Mouse (Mus musculus) right cerebral cortex, postnatal 10 days (tissue): ENCODE data around the gene Dirc2.

ENCODE experiments used
- DNase-seq, 2 experiments: peaks; one replicate each; pipeline ENCODE4 v3.0.0; 2021; ENCODE audit warnings: low spot score in 2 of 2

Gene Dirc2

DNA sequence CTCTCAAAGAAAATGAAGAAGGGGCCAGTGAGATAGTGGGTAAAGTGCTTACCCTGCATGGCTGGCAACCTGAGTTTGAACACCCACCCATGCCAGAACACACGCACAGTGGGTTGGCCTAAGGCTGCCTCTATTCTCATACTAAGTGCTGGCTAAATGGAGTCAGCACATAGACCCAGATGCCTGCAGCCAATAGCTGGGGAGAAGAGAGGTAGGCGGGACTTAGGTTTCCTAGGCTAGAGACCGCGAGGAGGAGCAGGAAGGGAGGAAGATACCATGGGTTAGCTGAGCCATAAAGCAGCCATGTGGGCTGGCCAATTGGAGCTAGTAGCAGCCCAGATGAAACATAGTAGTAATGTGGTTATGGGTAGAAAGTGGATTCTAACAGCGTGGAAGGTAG lies 3.4 kb upstream of the Dirc2 start:
- DNase-seq = no peak

GRCm38 (mm10) chr16:35771606-35772005 lies 2.5 kb upstream of the Dirc2 start:
- no peak for DNase-seq

DNA sequence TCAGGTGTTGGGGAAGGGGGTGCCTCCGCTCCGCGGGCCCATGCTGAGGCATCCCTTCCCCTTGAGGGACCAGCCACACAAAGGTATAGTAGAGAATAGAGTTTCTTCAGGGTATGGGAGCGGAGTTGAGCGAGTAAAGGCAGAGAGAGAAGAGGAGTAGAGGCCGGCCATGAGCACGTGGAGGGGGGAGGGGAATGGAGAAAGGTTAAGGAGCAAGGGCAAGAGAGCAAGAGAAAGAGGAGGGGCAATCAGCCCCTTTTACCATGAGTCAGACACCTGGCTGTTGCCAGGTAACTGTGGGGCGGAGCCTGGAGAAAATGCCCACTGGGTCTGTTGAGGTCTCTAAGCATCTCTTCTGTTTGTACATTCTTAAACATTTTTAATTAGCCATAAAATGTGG lies 2.0 kb upstream of the Dirc2 start:
- DNase-seq = no peak

DNA sequence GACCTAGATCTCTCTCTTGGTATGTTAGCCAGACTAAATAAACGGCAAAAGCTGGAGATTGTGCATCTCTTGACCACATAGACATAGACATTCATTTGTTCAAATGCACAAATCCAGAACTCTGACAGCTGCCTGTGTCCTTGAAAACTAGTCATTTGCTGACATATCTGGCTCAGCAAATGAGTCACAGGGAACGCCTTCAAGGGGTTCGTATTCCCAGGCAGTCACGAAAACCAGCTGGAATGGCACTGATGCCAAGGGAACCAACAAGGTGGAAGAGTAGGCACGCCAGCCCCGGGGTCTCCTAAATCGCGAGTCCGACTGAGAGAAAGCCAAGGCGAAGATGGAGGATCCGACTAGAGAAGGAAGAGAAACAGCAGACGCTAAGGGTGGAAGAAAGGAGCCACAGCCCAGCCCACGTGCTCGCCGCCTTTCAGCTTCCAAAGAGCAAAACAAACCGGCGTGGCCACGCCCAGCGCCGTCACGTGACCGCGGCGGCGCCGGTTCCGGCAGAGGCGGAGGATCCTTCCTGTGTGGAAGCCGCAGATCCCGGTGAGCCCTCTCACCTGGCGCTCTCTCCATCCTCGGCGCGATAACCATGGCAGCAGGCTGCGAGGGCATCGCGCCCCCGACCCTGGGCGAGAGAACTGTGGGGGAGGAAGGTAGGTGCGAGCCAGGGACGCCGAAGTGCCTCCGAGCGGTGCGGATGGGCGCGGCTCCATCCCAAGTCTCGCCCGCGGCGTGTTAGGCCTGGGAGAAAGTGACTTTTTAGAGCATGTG lies 912 bp upstream of the Dirc2 start, which contains the start of gene Hspbap1:
Gene Hspbap1 (plus strand): TSS at position 498 of the 780 bp plus-strand sequence.
- peak; percentile 94 to 95 for DNase-seq

DNA sequence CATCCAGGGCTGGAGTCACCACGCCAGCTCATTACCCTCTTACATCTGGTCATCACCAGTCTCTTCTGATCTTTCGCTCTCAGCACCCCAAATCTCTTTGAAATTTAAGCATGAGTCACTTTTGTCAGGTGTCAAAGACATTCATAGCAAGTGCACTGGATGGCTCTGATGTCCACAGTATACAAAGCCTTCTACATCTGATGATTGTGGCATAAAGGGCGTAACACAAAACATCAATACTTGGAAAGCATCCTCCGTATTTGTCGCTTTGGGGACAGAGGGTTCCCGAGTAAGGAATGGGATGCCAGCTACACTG lies 729 bp downstream of the Dirc2 start:
- DNase-seq = no peak

DNA sequence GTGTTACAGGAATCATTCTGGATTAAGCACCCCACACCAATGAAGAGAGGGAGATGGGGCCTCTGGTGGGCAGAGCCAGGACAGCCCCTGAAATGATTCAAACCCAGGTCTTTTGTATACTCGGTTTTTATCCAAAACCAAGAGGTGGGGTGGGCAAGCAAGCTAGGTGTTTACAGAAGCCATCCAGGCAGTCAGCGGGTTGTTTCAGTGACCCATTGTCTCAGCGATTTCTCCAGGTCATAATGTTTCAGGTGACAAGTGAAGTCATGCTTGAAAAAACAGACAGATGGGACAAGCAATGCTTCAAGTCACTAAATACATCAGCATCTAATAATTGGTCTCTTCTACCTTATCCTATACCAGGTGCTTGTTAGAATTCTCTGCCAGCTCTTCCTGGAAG lies 2.8 kb downstream of the Dirc2 start:
- DNase-seq = no peak

- no peak for DNase-seq
Measured at GRCm38 (mm10) chr16:35765449-35765848, 3.7 kb downstream of the Dirc2 start.

DNA sequence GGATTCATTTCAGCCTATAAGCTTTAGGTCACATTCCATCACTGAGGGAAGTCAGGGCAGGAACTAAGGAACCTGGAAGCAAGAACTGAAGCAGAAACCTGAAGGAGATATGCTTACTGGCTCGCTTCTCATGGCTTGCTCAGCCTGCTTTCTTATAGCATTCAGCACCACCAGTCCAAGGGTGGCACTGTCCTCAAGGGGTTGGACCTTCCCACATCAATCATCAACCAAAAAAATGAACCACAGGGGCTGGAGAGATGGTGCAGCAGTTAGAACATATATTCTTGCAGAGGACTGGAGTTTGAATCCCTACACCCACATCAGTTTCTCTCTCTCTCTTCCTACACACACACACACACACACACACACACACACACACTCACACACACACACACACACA lies 4.2 kb downstream of the Dirc2 start:
- no peak for DNase-seq

- DNase-seq = no peak
Measured at GRCm38 (mm10) chr16:35763590-35764296, 5.4 kb downstream of the Dirc2 start.

DNA sequence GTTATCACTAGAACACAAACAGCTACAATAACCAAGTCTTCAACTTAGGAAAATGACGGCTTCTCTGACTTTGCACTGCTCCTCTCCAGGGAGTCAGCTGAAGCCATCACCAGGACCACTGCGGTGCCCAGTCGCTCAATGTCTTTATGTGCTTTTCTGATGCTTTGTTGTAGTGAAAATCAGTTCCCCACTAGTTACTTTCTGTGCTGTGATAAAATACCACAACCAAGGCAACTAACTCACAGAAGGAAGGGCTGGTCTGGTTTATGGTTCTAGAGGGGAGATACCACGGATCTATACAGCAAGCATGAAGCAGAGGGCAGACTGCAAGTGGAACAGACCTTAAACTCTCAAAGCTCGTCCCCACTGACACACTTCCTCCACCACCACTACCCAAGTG lies 9.8 kb downstream of the Dirc2 start:
- no peak for DNase-seq

DNA sequence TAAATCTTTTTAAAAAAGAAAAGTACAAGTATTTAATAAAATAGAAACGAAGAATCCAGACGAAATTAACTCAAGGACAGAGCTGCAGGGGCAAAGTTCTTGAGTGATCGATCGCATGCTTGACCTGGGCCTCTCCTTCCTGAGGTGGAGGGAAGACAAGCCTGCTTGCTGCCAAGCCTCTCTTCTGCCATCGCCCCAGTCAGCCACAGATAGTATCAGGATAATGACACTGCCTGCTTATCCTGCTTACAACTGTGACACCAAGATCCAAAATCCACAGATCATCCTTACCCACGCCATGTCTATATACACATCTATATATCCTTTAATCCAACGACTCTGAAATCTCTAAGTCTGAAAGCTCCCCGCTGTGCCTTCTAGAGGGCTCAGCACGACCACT lies 12.5 kb downstream of the Dirc2 start:
- DNase-seq = no peak

GRCm38 (mm10) chr16:35755502-35756334 lies 13.4 kb downstream of the Dirc2 start:
- no peak for DNase-seq

DNA sequence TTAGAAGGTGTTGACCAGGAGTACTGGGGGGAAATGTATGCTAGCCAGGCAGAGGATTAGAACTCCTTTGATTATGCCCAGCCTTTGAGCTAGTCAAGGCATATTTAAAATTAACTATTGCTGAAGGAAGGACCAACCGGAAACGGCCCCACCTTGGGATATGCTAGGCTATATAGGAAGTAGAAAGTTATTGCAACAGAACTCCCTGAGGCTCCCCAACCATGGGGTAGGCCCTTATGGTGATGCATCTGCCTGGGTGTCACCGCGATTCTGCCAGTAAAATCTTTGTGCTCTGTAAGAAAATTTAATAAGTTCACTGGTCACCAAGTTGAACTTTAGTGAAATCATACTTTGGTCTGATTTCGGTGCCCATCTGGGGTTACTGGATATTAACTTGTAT lies 15.2 kb downstream of the Dirc2 start:
- no peak for DNase-seq

DNA sequence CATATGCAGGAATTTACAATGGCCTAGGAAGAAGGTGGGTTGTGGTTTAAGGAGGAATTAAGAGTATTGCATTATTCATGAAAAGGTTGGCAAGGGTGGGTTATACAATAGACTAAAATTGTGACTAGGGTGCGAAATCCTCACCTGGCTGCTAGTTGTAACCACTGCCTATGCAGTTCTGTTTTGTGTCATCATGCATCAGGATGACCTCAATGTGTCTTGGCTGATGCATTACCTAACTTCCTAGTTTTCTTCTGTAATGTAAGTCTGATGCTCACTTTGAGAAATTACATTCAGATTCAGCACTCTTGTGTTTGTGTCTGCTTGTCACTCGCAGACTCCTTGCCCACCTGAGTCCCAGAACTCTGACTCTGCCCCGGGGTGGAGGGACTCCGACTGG lies 17.3 kb downstream of the Dirc2 start:
- no peak for DNase-seq

DNA sequence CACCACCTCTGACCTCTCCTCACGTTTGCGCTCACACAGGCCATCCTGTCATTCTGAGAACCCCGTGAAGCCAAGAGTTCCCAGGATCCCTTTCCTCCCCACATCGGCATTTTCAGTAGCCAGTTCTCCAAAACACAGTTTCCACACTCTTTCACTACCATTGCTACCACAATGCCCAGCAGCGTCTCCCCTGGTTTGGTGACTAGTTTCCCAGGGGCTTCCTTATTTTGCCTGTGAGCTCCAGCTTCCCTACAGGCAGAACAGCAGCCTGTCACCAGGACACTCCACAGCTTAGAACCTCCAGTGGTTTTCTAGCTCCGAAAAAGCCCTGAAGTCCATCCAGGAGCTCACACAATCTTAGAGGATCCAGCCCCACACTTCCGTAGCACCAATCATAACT lies 19.8 kb downstream of the Dirc2 start:
- no peak for DNase-seq

DNA sequence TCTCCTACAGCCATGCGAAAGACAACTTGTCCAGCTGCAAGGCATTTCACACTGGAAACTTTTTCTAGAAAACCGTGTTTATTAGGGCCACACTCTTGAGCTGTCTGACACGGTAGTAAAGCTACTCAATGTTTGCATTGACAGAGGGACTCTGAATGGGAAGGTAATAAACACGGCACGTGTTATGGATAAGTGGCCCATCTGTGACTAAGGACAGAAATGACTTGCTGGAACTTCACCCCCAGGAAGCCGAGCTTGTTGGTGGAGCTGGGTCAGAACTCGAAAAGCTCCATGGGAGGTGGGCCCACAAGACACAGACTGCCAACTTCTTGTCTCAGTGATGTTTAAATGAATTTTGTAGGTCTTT lies 20.9 kb downstream of the Dirc2 start:
- no peak for DNase-seq

DNA sequence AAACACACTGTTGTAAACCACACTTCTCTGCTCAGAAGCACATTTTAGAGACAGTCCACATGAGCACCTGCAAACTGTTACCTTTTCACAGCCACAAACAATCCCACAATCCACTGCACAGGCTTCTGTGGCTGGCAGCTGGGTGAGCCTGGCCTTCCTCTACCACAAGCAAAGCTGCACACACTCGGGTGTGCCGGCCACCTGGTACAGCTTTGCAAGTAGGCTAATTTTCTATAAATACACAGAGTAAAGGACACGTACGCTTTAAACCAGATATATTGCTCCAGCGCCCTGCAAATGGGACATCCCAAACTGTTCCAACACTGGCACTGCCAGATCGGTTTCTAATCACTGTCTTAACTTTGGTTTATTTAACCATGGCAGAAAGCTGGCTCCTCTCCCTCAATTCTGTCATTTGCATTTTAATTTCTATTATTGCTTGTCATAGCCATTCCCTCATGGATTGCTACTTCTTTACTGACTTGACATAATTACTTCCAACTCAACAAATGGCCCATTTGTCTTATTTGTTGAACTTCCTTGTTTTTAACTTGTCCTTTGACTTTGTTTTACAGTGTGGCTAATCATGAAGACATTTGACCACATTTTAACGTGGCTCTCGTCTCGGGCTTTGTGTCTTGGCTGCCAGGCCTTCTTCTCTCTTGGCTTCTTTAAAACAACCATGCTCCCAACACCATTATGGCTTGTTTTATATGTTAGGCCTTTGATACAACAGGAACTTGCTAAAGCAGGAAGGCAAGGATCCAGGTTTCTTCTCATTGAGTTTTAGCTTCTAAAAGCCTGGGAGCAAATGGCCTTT lies 21.5 kb downstream of the Dirc2 start:
- no peak for DNase-seq

DNA sequence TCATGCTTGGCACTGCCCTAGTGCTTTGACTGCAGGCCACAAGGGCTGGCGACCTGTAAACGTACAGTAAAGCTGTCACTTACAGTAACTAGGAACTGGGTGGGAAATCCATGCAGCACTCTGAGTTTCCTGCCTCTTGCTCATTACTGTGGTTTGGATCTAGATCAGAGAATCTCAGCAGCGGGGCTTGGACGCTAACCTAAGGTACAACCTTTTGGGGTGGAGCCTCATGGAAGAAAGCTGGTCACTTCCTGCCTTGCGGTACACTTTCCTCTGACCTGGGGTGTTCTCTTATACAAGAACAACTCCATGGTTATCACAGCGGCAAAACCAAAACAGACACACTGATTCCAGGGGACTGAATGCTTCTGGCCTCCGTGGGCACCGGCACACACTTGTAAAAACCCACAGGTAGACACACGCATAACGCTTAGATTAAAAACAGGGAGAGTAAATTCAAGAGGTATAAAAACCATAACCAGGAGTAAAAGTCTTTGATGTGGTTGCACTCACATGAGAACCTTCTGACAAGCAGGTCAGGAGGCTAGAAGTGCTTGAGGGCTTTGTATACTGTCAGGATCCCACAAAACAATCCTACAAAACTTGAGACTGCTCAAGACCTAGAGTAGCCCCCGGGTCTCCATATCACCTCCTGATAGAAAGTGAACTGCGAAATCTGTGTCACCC lies 26.8 kb downstream of the Dirc2 start:
- DNase-seq = no peak

- DNase-seq = no peak
Measured at GRCm38 (mm10) chr16:35741621-35742020, 27.5 kb downstream of the Dirc2 start.

DNA sequence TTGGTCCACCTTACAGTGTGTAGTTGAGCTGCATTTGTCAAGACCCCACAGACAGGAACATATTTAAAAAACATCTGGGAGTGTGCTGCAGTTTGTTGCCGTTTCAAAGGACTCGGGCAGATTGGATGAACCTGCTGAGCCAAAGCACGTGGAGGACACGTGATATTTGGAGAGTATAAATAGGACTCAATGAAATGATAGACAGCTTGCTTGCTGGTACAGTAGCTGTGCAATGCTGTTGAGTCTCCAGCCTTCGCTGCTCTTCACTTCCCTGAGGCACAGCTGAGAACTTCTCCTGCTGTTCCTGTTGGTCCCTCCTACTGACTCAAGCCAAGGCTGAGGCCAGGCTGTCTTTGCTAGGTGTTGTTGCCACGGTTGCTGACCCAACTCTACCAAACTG lies 28.2 kb downstream of the Dirc2 start:
- no peak for DNase-seq

- no peak for DNase-seq
Measured at GRCm38 (mm10) chr16:35740357-35740756, 28.8 kb downstream of the Dirc2 start.
